Mouse (Mus musculus): ENCODE measurements around the gene Gm21992. TPM values are rescaled to one million over a fixed set of nuclear protein-coding genes. Genes with fewer than 3 reads are reported as not detected.

Gene Gm21992
- total RNA-seq (2021), result 10 to 100 TPM; 28.4 to 39.1 TPM
- long read RNA-seq, experiment 1, partial matches to known transcripts, result 5 of 15 reads
- long read RNA-seq, experiment 1, other reads (novel, unspliced or antisense), result 10 of 15 reads
- long read RNA-seq, experiment 2, partial matches to known transcripts, result 0 of 8 reads
- long read RNA-seq, experiment 2, other reads (novel, unspliced or antisense), result 8 of 8 reads

- DNase-seq (ENCODE audit: low spot score in 2 of 2), result peak; percentile 97 to 98
Measured at GRCm38 (mm10) chr19:4811063-4811908, at the start of gene Gm21992, which contains the start of gene Rbm14. Gm21992 (minus strand) TSS chr19:4811612. Rbm14 (minus strand) TSS chr19:4811634.

DNA sequence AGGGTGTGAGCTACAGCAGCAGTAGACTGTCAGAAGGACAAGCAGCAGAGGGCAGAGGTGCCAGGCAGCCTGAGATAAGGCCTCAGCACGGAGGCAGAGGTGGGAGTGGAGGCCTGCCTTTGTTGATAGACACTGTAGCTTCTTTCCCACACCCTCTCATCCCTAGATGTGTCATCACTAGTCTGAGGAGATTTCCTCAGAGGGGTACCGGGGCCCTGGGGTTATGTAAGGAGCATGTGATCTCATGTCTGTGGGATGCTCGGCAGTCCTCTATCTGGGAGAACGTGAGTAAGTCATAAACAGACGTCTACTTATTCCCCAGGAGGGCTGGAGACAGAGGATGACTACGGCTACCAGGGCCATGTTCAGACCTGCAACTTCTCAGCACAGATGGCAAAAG is 47.7 kb upstream of the Gm21992 start:
- DNase-seq (ENCODE audit: low spot score in 2 of 2), result peak; percentile 19 to 30

GRCm38 (mm10) chr19:4855951-4856350 is 44.5 kb upstream of the Gm21992 start:
- DNase-seq (ENCODE audit: low spot score in 2 of 2), result no peak

DNA sequence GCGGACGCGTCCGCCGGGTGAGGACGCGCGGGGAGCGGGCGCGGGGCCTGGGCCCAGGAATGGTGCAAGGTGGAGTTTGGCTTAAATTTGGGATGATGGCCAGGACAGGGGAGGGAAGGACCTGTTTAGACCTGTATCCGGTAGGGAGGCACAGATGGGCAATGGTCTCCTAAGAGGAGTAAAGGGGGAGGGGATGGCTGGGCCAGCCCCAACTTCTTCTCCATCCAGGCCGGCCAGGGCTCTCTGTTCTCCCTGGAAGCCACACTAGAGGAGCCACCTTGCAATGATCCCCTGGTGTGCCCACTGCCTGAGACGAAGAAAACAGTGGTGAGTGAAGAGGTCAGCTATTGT is 44.0 kb upstream of the Gm21992 start:
- DNase-seq (ENCODE audit: low spot score in 2 of 2), result no peak

- DNase-seq (ENCODE audit: low spot score in 2 of 2), result peak; percentile 91
Measured at GRCm38 (mm10) chr19:4854552-4855469, 43.4 kb upstream of the Gm21992 start, which contains the start of gene Ctsf. Ctsf (plus strand) TSS chr19:4855130.

- no peak for DNase-seq (ENCODE audit: low spot score in 2 of 2)
Measured at GRCm38 (mm10) chr19:4850281-4850680, 38.9 kb upstream of the Gm21992 start.

GRCm38 (mm10) chr19:4849800-4850199 is 38.4 kb upstream of the Gm21992 start:
- DNase-seq (ENCODE audit: low spot score in 2 of 2), result no peak

- DNase-seq (ENCODE audit: low spot score in 2 of 2), result no peak
Measured at GRCm38 (mm10) chr19:4847490-4847889, 36.1 kb upstream of the Gm21992 start.

DNA sequence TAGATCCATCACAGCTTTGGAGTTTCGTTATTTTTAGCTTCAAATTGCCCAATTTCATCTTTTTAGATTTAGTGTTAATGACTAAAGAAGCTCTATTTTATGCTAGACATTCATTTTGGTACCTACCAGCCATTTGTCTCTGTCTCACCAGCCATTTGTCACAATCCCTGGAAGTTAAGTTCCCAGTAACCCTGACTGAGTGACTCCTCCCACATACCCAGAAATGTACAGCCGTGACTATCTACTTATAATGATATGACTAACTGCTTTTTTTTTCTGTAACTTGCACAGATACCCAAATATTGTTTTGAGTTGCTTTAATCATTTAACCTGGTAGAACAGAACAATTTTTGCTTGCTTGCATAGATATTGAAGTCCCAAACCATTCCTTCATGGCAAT is 34.4 kb upstream of the Gm21992 start:
- DNase-seq (ENCODE audit: low spot score in 2 of 2), result no peak

DNA sequence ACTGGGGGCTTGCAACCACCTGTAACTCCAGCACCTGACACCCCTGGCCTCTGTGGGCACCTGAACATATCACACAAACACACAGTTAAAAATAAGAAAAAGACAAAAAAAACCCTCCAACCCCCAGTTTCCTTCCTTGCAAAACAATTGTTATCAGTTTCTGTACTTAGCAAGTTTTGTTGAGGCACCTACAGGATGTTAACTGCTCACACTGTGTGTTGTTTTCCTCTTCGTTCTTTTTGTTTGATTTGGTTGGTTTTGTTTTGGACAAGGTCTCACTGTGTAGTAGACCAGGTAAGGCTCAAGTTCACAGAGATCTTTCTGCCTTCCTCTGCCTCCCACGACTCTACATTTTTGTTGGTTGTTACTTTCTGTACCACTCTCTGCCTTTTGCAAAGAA is 31.2 kb upstream of the Gm21992 start:
- no peak for DNase-seq (ENCODE audit: low spot score in 2 of 2)

GRCm38 (mm10) chr19:4840848-4841247 is 29.4 kb upstream of the Gm21992 start:
- DNase-seq (ENCODE audit: low spot score in 2 of 2), result no peak

DNA sequence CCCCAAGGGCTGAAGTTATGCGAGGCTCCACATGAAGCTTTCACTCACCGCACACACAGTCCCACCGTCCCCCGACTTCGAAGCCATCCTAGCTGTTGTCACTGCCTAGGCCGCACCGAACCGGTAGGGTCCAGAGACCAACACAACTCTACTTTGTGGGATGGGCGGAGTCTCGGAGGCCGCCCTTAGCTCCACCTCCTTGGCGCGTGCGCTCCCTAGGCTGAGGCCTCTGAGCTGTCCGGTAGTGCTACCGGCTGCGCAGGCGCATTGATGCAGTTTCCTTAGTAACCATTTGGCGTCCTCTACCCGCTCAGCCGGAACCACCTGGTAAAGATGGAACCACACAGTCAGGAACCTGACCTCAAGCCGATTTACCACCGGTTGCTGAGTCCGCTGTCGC is 27.7 kb upstream of the Gm21992 start, which contains the start of the genes Ccs and Ccdc87:
Gene Ccs (minus strand): TSS at position 184 of the 400 bp plus-strand sequence.
Gene Ccdc87 (plus strand): TSS at position 218 of the 400 bp plus-strand sequence.
- peak; percentile 97 for DNase-seq (ENCODE audit: low spot score in 2 of 2)

DNA sequence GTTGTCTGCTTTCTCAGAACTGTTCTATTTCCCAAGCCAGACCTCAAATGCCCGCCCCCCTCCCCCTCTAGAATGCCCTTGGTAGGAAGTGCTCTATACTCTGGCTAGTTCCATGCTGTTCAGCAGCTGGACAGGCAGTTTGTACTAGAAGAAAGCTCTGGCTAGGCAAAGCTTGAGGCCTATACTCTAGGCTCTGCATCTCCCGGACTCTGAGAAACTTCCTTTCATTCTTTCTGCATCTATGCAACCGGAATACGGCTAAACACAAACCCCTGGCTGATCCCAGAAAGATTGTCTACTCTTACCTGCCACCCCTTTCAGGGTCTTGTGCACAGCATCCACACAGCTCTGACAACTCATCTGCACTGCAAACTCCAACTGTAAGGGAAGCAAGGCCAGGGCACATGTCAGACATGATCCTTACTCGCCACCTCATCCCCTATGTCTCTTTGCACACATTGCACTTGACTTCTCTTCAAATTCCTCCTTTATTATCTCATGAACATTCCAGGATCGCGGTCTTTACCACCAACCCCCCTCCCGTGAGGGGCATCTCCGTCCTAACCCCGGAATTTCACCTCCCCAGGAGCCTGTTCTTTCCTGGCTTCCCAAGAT is 27.2 kb upstream of the Gm21992 start:
- DNase-seq (ENCODE audit: low spot score in 2 of 2), result no peak

DNA sequence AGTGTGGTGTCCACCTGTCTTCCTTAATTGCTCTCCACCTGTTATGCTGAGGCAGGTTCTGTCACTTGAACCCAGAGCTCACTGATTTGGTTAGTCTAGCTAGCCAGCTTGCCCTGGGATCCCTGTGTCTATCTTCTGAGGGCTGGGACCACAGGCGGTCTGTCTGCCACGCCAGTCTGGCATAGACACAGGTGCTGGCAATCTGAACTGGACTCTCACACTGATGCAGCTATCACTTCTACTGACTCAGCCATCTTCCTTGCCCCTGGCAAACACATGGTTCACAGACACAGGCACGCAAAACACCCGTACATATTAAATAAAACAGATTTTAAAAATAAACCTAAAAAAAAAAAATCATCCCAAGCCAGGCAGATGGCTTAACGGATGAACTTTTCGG is 25.6 kb upstream of the Gm21992 start:
- DNase-seq (ENCODE audit: low spot score in 2 of 2), result no peak

DNA sequence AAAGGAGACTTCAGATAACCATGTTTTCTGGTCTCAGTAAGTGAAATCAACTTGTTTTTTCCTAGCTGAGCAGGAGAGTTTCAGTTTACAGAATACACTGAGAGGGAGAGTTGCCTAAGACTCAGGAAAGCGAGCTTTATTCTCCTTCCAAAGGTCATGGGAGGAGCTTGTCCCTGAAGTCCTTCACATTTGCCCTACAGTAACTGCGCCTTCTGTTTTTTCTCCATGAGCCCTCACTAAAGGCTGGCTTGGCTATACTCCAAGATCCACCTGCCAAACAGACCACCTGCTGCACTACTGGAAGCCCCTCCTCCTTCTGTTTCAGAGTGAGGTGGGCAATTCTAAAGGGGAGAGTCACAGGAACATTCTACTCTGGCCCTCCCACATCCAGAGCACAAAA is 24.7 kb upstream of the Gm21992 start:
- no peak for DNase-seq (ENCODE audit: low spot score in 2 of 2)

GRCm38 (mm10) chr19:4833977-4834376 is 22.6 kb upstream of the Gm21992 start:
- no peak for DNase-seq (ENCODE audit: low spot score in 2 of 2)

- DNase-seq (ENCODE audit: low spot score in 2 of 2), result peak; percentile 17 to 24
Measured at GRCm38 (mm10) chr19:4829156-4829555, 17.7 kb upstream of the Gm21992 start.

DNA sequence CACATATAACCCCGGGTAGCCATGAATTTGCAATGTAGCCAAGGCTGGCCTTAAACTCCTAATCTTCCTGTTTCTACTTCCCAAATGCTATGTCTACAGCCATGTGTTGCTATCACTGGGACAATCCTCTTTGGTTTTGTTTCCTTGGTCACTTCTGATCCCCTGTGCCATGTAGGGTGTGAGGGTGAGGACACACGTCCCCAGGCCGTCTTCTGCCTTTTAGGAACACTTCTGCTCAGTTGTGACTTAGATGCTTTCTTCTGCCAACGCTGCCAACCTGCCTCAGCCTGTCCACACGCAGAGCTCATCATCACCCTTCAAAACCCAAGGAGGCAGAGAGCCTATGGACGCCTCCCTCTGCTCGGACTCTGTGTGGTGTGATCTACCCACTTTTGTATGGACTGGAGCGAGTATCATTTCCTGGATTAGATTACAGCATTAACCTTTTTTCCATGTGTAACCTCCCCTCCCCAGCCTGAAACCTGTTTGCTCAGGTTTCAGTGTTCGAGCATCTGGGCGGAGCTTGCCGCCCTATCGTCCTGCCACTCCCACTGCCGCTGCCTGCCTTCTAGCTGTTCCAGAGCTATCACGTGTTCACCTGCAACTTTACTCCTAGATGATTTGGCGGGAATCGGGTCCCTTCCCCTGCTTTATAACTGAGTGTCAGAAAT is 17.2 kb upstream of the Gm21992 start:
- DNase-seq (ENCODE audit: low spot score in 2 of 2), result no peak

DNA sequence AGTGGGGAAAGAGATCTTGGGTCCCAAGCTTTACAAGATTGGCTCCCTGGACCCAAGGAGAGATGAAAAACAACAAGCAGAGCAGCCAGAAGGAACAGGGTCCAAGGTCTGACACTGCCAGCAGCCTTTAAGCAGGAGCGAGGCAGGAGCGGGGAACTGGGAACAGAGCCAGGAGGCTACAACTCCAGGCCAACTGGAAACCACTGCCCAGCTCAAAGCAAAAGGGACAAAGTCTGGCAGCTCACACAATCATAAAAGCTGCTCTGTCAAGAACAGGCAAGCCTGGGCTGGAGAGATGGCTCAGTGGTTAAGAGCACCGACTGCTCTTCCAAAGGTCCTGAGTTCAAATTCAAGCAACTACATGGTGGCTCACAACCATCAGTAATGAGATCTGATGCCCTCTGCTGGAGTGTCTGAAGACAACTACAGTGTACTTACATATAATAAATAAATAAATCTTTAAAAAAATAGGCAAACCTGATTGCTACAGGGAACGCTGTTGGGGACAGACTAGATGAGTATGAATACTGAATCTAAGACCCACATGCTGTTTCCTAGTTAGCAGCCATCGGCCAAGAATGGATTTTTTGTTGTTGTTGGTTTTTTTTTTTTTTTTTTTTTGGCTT is 9.4 kb upstream of the Gm21992 start:
- DNase-seq (ENCODE audit: low spot score in 2 of 2), result peak; percentile 33 to 36
